Mouse (Mus musculus): Measurements from ENCODE around the gene Tanc1.

Tanc1 gene

DNA sequence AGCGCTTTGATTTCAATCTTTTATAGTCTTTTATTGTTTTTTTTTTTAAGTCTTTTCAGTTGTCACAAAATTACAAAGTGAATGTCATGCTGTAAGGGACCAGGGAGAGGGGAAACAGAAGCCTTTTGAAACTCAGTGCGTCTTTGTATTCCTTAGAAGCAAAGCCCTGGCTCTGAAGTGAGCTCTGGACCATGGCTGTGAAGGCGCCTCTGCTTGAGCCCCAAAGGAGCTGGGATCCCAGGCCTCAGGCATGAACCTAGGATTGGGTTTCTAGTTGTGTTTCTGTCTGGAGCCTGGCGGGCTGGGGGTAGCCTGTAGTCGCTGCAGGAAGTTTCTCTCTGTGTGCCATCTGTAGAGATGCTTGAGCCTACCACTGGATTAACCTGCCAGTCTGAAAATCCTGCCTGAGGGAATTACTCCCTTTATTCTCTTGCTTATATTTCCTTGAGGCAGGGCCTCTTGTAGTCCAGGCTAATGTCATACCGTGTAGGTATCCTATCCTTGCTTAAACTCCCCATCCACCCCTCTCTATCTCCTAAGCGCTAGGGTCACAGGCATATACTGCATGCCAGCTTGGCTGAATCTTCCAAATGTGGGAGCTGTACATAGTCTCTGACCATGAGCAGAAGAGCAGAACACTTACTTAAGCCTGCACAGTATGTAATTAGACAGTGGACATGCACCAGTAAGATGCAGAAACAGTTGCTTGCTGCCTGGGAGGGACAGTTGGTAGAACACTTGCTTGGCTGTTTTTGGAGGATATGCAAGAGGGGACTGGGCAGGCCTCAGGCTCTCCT is 177.1 kb downstream of the Tanc1 start:
- no peak for DNase-seq (ENCODE audit: low read depth, low spot score)

DNA sequence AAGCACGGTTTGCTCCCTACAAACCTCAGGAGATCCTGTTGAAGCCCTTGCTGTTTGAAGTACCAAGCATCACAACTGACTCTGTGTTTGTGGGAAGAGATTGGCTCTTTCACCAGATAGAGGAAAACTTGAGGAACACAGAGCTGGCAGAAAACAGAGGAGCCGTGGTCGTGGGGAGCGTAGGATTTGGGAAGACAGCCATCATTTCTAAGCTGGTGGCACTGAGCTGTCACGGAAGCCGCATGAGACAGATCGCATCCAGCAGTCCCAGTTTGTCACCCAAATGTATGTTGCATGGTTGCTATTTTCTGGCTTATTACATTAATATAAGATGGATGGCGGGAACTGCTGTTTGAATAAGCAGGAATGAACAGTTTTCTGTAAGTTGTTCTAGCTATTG is 179.8 kb downstream of the Tanc1 start:
- no peak for DNase-seq (ENCODE audit: low read depth, low spot score)

DNA sequence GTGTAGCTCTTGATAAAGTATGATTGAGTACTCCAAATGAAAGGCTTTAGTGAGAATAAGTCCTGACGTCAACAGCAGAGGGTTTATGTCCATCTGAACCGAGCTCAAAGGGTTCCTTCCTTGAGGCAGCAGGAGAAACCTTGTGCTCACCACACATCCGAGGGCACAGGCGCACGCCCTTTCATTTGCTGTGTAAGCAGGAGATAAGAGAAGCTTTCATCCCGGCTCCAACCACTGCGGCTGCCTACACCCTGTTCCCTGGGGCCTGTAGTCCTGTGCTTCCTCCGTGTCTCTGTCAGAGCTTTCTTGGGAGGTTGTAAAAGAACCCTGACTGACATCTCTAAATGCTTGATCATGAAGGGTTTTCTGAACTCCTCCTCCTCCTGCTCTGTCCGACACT is 181.5 kb downstream of the Tanc1 start:
- no peak for DNase-seq (ENCODE audit: low read depth, low spot score)

DNA sequence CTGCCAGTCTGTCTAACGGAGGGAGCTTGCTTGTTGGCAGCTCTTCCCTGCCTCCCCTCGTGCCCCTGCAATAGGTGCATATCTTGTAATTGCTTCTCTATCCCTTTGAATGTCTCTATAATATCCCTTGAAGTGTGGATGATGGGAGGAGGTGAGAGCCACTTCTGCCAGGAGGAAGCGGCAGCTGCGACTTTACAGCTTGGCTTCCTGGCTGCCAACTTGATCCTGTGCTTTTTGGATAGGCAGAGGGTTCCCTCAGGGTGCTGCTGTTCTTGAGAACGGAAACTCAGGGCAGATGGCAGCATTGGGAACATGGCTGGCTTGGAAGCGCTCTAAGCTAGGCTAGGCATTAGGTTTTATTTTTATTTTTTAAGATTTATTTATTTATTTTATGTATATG is 183.0 kb downstream of the Tanc1 start:
- DNase-seq (ENCODE audit: low read depth, low spot score), result no peak

DNA sequence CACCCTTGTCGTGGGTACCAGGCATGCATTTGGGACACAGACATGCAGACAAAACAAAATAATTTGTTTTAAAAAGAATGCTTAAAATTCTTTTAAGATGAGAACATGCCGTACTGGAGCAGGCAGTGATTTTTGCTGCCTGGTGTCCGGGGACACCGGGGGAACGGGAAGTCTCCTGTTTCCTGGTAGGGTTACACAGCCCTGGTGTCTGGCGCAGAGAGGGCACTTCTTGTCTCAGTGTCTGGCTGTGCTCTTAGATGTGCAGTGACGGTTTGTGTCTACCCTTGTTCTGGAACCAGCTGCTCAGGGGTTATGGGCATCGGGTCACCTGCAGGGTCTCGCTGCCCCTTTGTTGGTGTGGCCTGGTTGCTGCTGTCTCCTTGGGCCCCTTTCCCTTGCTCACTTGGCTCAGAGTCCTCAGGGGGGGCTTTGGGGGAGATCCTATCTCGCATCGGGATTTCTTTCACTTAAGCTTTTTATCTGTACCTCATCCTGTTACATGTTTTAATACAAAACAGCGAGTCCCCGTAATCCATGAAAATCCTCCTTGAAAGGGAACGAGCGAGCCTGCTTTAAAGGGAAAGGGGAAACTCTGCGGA is 187.2 kb downstream of the Tanc1 start:
- DNase-seq (ENCODE audit: low read depth, low spot score), result no peak

DNA sequence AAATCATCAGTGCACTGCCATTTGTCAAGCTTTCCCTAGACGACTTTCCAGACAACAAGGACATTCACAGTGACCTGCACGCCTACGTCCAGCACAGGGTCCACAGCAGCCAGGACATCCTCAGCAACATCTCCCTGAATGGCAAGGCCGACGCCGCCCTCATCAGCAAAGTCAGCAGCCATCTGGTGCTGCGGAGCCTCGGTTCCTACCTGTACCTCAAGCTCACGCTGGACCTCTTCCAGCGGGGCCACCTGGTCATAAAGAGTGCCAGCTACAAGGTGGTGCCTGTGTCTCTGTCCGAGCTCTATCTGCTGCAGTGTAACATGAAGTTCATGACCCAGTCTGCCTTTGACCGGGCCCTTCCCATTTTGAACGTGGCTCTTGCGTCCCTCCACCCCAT is 187.7 kb downstream of the Tanc1 start:
- DNase-seq (ENCODE audit: low read depth, low spot score), result no peak

DNA sequence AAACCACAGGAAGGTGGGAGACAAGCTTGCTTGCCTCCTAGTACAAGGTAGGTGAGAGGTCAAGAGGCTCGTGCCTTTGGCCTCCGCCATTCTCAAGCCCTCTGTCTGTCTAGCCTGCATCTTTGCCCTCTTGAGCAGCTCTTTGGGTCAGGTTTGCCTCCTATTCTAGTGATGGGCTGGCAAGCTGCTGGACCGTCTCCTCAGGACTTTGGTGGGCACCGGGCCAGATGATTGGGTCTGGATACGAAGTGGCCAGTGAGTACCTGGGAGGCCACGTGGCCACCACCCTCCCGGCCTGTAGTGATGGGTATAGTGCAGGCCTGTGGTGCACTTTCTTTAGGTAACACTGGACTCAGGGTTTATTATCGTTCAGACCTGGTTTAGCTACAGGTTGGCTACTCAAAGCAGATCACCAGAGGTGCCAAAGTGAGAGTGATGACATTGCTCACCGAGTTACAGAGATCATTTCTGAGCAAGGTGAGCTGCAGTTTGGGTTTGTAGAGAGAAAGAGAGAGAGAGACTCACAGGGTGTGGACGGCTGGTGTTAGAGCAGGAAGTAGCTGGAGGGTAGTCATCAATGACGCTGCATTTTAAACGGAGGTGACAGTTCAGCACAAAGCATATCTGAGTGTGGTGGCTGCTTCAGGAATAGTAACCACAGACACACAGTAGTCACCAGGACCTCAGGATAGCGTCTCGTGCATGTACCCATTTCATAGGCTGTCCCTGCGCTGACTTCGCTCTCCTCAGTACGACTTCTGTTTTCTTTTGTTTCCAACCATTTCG is 188.8 kb downstream of the Tanc1 start:
- DNase-seq (ENCODE audit: low read depth, low spot score), result no peak

DNA sequence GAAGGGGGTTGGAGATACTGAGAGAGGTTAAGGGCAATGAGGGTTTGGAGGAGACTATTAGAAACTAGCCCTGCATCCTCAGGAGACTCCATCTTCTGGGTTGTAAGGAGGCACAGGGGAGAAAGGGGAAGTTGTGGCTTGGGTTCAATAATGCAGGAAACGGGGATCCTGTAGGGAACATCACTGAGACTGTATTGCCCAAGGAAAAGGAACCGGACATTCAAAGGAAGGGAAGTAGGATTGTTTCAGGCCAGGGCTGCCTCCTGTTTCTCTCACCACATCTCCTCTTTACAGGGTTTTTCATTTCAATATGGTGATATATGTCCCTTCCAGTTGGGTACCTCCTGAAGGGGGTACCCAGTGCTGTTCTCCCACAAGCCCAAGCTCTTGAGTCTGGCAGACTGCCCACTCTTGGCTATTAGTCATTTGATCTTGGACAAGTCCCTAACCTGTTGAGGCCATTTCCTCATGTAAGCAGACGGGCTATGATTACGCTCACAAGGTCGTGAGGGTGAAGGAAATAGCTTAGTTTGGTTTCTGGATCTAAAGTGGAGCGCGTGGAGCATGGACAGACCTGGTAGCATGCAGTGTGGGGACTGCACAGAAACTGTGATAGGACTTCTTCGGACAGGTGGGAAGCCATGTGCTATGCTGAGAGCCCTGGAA is 191.0 kb downstream of the Tanc1 start:
- DNase-seq (ENCODE audit: low read depth, low spot score), result peak; percentile 38

DNA sequence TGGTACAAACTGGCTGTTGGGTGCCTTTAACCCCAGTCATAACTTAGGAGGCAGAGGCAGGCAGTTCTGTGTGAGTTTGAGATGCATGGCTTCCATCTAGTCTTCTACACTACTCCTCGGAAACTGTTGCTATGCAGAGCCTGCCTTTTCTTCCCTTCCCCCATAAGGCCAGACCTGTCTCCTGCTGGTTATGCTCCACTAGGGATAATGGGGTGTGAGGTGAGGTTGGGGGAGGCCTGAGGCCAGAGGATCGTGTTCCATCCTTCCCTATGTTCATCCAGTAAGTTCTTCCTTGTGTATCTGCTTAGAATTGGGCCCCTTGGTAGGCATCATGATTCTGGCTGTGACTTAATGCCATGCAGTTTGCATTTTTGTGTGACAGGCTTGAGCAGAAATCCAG is 193.8 kb downstream of the Tanc1 start:
- DNase-seq (ENCODE audit: low read depth, low spot score), result no peak

DNA sequence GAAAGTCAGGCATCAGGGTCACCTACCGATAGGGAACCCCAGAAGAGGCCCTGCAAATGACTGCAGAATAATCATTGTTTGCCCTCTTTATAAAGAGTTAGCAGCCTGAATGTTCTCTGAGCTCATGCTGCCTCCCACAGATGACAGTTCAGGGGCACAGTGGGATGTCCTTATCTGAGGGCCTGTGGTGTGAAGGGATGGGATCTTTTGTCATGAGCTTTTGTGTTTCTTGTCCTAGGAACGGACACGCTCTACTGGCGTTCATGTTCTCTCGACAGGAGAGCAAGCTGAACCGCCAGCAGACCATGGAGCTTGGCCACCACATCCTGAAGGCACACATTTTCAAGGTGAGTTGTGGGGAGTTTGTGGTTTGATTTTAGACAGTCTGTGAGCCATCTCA is 194.2 kb downstream of the Tanc1 start:
- DNase-seq (ENCODE audit: low read depth, low spot score), result no peak

DNA sequence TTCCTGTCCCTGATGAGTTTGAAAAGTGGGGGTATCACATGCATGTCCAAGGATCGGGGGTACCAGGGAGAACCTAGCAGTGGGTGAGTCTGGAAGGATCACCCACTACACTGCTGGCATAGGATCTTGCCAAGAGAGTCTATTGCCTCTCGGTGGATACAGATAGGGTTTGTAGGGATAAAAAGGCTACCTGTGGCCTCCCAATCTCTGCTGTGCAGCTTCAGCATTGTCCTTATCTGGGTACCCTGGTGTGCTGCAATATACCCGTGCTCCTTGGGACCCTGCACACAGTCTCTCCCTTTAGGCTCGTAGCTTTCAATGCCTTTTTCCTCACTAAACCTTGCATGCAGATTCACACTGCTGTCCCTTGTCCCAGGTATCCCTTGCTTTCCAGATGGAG is 196.8 kb downstream of the Tanc1 start:
- no peak for DNase-seq (ENCODE audit: low read depth, low spot score)

DNA sequence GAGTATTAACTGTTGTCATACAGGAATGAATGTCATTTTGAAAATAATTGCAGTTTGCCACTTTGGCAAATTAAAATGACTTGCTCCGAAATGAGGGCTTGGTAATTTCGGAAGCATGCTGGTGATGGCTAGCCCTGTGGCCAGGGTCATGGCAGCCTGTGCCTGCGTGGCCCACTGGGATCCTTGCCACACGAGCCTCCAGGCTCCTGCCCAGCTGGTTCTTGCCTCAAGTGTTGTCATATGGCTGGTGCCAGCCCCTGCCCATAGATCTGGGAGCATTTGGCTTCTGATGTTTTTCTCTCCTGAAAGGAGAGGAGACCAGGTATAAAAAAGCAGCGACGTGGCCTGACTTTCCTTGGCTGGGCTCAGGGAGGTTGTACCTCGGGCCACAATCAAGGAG is 198.2 kb downstream of the Tanc1 start:
- no peak for DNase-seq (ENCODE audit: low read depth, low spot score)

DNA sequence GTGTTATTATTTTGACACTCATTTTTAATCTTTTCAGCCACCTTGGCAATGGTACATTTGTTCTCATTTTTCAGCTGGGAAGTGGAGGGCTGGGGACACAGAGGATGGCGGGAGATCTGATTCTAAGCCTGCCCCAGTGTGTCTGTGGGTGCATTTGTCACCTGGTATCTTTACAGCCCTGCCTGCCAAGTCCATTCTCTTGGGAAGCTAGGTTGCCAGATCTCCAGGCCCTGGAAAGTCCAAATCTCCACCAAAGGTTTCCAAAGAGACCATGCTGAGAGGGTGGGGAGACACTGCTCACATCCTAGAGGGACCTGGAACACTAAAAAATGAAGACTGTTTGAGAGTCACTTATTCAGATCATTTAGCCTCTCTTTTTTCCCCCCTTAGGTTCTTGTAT is 199.4 kb downstream of the Tanc1 start:
- DNase-seq (ENCODE audit: low read depth, low spot score), result no peak

DNA sequence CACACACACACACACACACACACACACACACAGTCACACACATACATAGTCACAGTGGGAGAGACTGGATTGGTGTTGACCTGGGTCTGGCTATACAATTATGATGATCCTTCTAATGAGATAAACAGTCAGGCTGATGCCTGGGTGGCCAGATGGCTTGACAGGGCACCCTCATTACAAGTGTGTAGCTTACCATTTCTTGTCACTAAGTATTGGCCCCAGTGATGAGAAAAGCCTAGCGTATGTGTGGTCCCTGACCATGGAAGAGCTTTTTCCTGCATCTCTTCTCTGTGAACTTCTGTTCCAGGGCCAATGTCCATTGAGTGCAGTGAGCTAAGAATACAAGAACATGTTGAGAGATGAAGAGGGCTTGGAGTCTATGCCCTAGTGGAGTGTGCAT is 200.8 kb downstream of the Tanc1 start:
- DNase-seq (ENCODE audit: low read depth, low spot score), result no peak

DNA sequence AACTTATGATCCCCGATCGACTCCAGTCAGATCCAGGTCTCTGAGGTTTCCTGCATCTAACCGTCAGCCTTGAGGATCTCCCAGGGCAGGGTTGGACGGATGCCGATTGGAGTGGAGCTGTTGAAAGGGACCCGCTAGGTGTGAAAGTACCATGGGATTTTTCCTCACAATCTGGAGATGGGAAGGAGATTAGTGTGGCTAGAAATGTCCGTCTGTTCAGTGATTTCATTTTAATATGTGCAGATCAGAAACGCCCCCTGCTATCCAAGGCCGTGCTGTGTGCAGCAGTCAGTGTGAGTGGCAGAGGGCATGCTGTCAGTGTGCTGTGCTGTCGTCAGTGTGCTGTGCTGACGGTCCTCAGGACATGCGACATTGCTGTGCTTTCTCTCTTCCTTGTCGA is 201.6 kb downstream of the Tanc1 start:
- no peak for DNase-seq (ENCODE audit: low read depth, low spot score)

DNA sequence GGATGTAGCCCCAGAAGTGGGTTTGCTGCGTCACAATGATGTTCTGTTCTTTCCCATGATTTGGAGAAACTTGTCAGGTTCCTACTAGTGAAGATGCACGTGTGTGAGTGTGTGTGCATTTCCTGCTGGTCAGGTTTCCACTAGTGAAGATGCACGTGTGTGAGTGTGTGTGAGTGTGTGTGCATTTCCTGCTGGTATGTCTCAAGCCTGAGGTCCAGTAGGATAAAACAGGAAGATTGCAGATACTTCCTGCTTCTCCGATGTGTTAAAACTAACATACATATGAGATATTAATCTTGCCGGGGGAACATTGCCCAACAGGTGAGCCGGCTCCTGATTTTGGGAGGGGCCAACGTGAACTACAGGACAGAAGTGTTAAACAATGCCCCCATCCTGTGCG is 203.2 kb downstream of the Tanc1 start:
- no peak for DNase-seq (ENCODE audit: low read depth, low spot score)

DNA sequence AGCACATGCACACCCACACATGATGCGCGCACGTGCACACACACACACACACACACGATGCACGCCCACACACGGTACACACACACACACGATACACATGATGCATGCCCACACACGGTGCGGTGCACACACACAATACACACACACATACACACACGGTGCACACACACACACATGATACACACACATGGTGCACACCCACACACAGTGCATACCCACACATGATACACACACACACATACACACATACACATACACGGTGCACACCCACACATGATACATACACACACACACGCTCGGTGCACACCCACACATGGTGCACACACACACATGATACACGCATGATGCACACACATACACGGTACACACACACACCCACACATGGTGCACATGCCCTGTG is 206.8 kb downstream of the Tanc1 start:
- DNase-seq (ENCODE audit: low read depth, low spot score), result no peak

DNA sequence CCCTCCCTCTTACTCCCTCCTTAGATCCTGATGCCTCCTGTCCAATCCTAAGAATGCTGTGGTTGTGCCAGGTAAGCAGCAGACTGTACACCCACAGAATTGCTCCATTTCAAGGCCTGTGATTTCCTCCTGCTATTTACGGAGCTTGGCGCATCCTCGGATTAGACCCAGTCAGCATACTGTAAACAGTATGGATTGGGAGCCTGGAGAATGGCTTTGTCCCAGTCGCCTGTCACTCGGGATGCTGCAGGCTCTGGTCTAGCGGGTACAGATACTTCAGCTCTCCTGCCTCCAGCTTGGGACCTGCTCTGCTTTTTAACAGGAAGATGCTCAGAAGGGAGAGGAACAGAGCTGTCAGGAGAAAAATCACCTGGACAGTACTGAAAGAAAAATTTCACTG is 207.6 kb downstream of the Tanc1 start:
- DNase-seq (ENCODE audit: low read depth, low spot score), result no peak

DNA sequence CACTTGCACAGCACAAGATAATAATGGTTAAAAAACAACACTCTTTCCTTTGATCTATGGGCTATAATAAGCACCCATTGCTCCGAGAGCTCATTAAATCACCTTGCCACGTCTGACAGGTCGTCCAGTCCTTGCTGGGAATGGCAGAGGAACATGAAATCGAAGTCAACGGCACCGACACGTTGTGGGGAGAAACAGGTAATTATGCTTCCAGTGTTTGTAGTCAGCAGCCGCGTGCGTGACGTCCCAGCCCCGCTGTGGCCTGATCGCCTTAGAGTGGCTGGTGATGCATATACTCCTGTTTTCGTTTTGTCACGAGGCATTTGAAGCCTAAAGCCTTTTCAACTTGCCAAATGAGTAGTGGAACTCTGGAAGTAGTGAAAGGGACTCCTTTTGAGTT is 208.2 kb downstream of the Tanc1 start:
- DNase-seq (ENCODE audit: low read depth, low spot score), result no peak

DNA sequence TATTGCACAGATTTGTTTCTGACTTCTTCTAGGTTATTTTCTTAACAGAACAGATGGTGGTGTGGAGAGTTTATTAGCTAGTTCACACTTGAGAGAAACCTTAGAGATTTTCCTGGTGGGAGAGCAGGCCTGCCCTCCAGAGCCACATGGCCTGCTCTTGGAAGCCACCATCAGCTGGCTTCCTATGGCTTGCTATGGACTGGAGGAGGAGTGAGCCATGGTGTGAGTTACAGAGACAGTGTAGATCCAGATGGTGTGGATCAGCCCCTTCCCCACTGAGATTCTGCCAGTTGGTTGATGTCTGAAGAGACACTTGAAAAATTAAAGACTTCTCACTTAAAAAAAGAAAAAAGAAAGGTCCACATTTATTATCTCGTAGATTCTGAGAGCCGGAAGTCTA is 209.2 kb downstream of the Tanc1 start:
- no peak for DNase-seq (ENCODE audit: low read depth, low spot score)

DNA sequence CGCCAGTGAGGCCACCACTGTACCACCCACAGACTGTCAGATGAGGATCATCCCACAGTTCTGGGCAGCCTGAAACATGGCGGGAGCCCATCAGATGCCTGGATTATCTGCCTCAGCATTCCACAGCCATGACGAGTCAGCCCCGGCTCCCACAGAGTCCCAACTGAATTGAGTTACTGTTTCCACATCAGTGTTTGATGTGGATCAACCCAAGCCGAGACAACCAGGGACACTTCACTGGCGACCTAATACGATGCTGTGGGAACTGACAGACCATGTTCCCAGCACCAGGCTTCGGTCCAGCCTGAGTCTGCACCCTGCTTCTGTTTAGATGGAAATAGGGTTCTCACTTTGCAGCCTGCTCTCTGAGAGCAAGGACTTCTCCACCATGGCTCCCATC is 212.4 kb downstream of the Tanc1 start:
- peak; percentile 96 for DNase-seq (ENCODE audit: low read depth, low spot score)

DNA sequence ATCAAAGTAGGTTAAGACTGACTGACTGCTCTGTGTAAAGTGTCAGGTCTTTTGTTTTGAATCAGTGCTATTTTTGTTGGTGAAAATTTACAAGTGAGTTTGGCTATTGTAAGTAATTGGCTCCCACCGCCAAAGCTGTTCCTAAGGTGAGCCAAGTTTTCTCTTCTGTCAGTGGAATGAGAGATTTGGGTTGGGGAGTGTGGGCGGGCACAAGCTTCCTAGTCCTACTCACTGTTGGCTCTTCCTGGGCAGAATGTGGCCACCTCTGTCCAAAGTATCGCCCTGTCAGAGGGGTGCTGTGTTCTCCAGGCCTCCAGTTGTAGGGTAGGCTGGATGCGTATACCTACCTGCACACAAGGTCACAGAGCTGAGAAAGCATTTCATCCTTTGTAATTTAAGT is 213.5 kb downstream of the Tanc1 start:
- DNase-seq (ENCODE audit: low read depth, low spot score), result no peak
